Mouse (Mus musculus) thymus, adult 2 months (tissue): ENCODE results near the gene Inka1. TPM values are rescaled to one million over a fixed set of nuclear protein-coding genes. Genes with fewer than 3 reads are reported as not detected.

Experiments used
- DNase-seq: peaks from one replicate; pipeline ENCODE4 v3.0.0; 2021
- H3K27ac ChIP-seq: fragments of 200-500 bp; 2 replicates; pipeline ENCODE4 v1.5.1; 2012; ENCODE audit warnings: low read length, control low read depth; ENCODE audit not compliant: control insufficient read depth, insufficient read depth
- H3K27me3 ChIP-seq: fragments of 200-500 bp; 2 replicates; pipeline ENCODE4 v1.6.1; 2012; ENCODE audit warnings: mild to moderate bottlenecking, low read length, moderate library complexity, mixed read lengths; ENCODE audit not compliant: control insufficient read depth, insufficient read depth
- H3K36me3 ChIP-seq: fragments of 200-500 bp; 2 replicates; pipeline ENCODE4 v1.6.1; 2012; ENCODE audit warnings: mild to moderate bottlenecking, low read length, moderate library complexity; ENCODE audit not compliant: control insufficient read depth, insufficient read depth
- H3K4me1 ChIP-seq: fragments of 200-500 bp; replicated peaks from 2 replicates; pipeline ENCODE4 v1.6.1; 2012; ENCODE audit warnings: low read length; ENCODE audit not compliant: control insufficient read depth, insufficient read depth
- H3K4me3 ChIP-seq: fragments of 200-500 bp; 2 replicates; pipeline ENCODE4 v1.5.1; 2012; ENCODE audit warnings: mild to moderate bottlenecking, low read length, control low read depth, moderate library complexity; ENCODE audit not compliant: control insufficient read depth, insufficient read depth
- CTCF ChIP-seq: fragments of 200-500 bp; IDR thresholded peaks from 2 replicates; pipeline ENCODE4 v1.5.1; 2012; ENCODE audit warnings: mild to moderate bottlenecking, control low read depth, low read length, moderate library complexity, borderline replicate concordance; ENCODE audit not compliant: control insufficient read depth, poor library complexity, insufficient read depth; ENCODE audit errors: extremely low read depth
- POLR2A ChIP-seq: fragments of 200-500 bp; IDR thresholded peaks from 2 replicates; pipeline ENCODE4 v1.6.1; 2012; ENCODE audit warnings: mild to moderate bottlenecking, low read length, control low read depth, moderate library complexity; ENCODE audit not compliant: control insufficient read depth, poor library complexity, insufficient read depth; ENCODE audit errors: extremely low read depth
- WGBS: fragments of 180-500 bp; shearing (Covaris S2); methylation state at CpG from one replicate; pipeline ENCODE4 v1.1.7; 2018; 5-methylcytosine and 5-hydroxymethylcytosine counted together
- polyA plus RNA-seq: library from polyadenylated mRNA; depleted of rRNA; stranded (reverse); fragments of >200 nt; gene quantifications from 2 replicates; pipeline ENCODE4 v1.2.3, GENCODE M21; 2012

The Inka1 gene
- polyA plus RNA-seq, 1 experiment = 14.8 TPM

- TF ChIP-seq POLR2A (no peak), CTCF (no peak)
- no peak for DNase-seq
- WGBS = 81% methylated on average over 5 of the region's 5 CpGs
- H3K36me3 ChIP-seq = peaks cover 9% of the 10 kb centered on the region; the same call in 1 of the 2 replicates
- H3K4me1 ChIP-seq = no peaks in the 10 kb centered on the region
- no peaks in the 10 kb centered on the region for H3K27me3 ChIP-seq
- no peak overlapping the region for H3K4me3 ChIP-seq
- no peak overlapping the region for H3K27ac ChIP-seq
Measured at GRCm38 (mm10) chr9:107961881-107962280, 23.8 kb downstream of the Inka1 start.

- WGBS = 96% methylated on average over 10 of the region's 10 CpGs
- H3K27me3 ChIP-seq = no peaks in the 10 kb centered on the region
- no peak for TF ChIP-seq POLR2A
- no peak for TF ChIP-seq CTCF
- DNase-seq = no peak
- H3K27ac ChIP-seq = no peak overlapping the region
- no peaks in the 10 kb centered on the region for H3K4me1 ChIP-seq
- H3K36me3 ChIP-seq = peaks cover 9% of the 10 kb centered on the region; the same call in 1 of the 2 replicates
- H3K4me3 ChIP-seq = no peak overlapping the region
Measured at GRCm38 (mm10) chr9:107961351-107961762, 24.3 kb downstream of the Inka1 start.

DNA sequence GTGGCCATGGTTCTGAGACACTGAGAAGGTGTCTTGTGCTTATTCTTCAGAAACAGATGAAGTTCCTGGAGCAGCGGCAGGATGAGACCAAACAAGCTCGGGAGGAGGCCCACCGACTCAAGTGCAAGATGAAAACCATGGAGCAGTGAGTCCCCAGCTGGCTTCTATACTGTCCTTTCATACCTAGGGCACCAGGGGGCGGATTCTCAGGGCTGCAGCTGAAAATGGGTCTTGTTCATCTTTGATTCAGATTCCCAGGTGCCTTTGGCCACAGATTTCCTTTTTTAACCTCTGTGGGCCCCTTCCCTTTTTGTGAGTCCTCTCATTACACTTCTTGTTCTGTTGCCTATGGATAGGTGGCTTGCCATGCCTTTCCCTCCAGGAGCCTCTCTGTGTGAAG, 24.8 kb downstream of the Inka1 start:
- DNase-seq = no peak
- Histone ChIP-seq H3K36me3 (peaks cover 9% of the 10 kb centered on the region; the same call in 1 of the 2 replicates), H3K27ac (no peak overlapping the region), H3K4me3 (no peak overlapping the region), H3K27me3 (no peaks in the 10 kb centered on the region), H3K4me1 (no peaks in the 10 kb centered on the region)
- no peak for TF ChIP-seq CTCF
- no peak for TF ChIP-seq POLR2A
- WGBS = 58% methylated on average over 4 of the region's 4 CpGs

DNA sequence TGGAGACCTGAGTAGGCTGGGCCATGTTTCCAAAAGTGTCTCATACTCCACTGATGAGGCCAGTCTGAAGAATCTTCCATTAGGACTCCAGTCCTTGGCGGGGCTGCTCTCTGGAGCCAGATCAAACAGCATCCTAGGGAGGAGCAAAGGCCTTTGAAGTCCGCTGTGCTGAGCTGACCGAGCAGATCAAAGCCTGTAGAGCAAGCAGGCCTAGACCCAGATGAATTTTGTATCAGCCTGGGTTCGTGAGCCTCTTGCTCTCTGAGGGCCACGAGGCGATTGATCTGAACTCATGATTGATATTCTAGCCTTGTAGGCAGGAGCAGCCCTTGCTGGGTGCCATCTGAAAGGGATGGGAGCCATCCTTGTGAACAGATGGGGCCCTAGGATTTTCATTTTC, 25.8 kb downstream of the Inka1 start:
- no peaks in the 10 kb centered on the region for H3K27me3 ChIP-seq
- 94% methylated on average over 6 of the region's 6 CpGs for WGBS

GRCm38 (mm10) chr9:107957141-107957540, 28.5 kb downstream of the Inka1 start:
- Histone ChIP-seq H3K4me1 (no peaks in the 10 kb centered on the region), H3K27me3 (no peaks in the 10 kb centered on the region), H3K4me3 (no peak overlapping the region), H3K36me3 (peaks cover 9% of the 10 kb centered on the region; the same call in 1 of the 2 replicates), H3K27ac (no peak overlapping the region)
- TF ChIP-seq POLR2A (no peak), CTCF (no peak)
- no peak for DNase-seq
- 87% methylated on average over 6 of the region's 6 CpGs for WGBS

More for the DNA sequence above, 25.8 kb downstream of the Inka1 start:
- Histone ChIP-seq H3K4me3 (no peak overlapping the region), H3K36me3 (peaks cover 9% of the 10 kb centered on the region; the same call in 1 of the 2 replicates), H3K27ac (no peak overlapping the region), H3K4me1 (no peaks in the 10 kb centered on the region)
- DNase-seq = no peak
- TF ChIP-seq POLR2A = no peak
- no peak for TF ChIP-seq CTCF

GRCm38 (mm10) chr9:107955613-107956289, 29.9 kb downstream of the Inka1 start:
- 96% methylated on average over 6 of the region's 6 CpGs for WGBS
- TF ChIP-seq CTCF = no peak
- no peak for TF ChIP-seq POLR2A
- peaks cover 9% of the 10 kb centered on the region; the same call in 1 of the 2 replicates for H3K36me3 ChIP-seq
- peaks cover 8% of the 10 kb centered on the region; the same call in 1 of the 2 replicates for H3K4me1 ChIP-seq
- no peak overlapping the region for H3K27ac ChIP-seq
- H3K27me3 ChIP-seq = no peaks in the 10 kb centered on the region
- H3K4me3 ChIP-seq = no peak overlapping the region
- no peak for DNase-seq
